Mouse (Mus musculus) gastrocnemius, postnatal 36 days (tissue): ENCODE results near the gene Slc12a5. TPM values are rescaled to one million over a fixed set of nuclear protein-coding genes. Genes with fewer than 3 reads are reported as not detected.

Experiments used
- DNase-seq, 2 experiments: peaks; one replicate each; pipeline ENCODE4 v3.0.0; 2022
- intact Hi-C: fragments of 180-260 bp; cut with DNase I; formaldehyde crosslinking; loops from one replicate; pipeline ENCODE4 v1.15.1; 2025
- long read RNA-seq, 2 experiments: library from polyadenylated mRNA; stranded (forward); transcript quantifications; one replicate each; pipeline ENCODE4 v2.0.0; 2021
- total RNA-seq, 2 experiments: library from RNA; stranded (reverse); gene quantifications; 2 replicates each; pipeline ENCODE4 v1.2.3; 2021

Slc12a5 gene
- under 1 TPM; 0.25 to 0.36 TPM for total RNA-seq
- long read RNA-seq, experiment 1 = 0 reads
- long read RNA-seq, experiment 2 = 0 reads

- DNase-seq = no peak
- intact Hi-C loops = no loop called here
Observed at GRCm38 (mm10) chr2:164960716-164961441, at the start of gene Slc12a5. Gene Slc12a5, plus strand, starts transcription at chr2:164960802.

DNA sequence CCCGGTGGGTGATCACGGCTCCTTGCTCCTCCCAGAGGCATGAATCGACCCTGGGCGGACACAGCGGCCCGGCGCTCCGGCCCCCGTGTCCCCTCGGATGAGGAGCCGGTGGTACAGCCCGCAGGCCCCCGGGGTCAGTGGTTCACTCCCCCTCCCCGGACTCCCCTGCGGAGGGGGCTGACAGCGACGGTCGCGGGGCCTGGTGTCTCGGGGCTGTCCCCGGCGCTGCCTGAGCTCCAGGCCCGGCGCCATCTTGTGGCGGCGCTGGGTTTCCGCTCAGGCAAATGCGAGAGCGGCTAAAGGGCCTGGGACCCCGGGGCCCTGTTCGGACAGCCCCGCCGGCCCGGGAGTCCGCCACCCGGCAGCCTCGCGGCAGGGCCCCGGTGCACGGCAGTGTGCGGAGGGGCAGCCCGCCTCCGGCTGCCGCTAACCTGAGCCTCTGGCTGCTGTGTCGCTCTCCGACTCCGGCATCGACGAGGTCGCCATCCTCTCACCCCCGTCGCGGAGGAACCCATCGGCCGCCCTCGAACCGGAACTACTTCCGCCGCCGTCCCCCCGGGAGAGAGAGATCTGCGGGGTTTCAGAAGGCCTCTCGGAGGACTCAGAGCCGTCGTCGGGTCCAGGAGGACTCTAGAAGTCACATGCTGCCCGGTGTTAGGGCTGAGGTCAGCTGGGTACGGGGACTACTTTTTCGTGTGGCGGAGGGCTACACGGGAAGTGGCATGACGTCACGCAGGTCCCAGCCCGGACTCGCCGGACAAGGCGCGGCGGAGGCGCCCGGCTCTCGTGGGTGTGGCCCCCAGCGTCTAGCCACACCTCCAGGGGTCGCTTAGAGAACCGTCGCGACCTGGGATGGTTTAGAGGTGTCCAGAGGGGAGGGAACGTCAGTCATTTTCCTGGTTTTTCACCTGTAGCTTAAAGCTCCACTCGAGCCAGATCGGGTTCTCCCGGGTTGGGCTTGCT lies 49.2 kb upstream of the Slc12a5 start, which contains the start of gene Zfp335:
Zfp335 (minus strand) TSS at position 672 of the 963 bp plus-strand sequence.
- intact Hi-C loops = loop anchor here (2.0 kb wide), 1 partner anchor 31 kb away; no protein-coding TSS in a partner anchor
- DNase-seq = peak; percentile 91 to 97

DNA sequence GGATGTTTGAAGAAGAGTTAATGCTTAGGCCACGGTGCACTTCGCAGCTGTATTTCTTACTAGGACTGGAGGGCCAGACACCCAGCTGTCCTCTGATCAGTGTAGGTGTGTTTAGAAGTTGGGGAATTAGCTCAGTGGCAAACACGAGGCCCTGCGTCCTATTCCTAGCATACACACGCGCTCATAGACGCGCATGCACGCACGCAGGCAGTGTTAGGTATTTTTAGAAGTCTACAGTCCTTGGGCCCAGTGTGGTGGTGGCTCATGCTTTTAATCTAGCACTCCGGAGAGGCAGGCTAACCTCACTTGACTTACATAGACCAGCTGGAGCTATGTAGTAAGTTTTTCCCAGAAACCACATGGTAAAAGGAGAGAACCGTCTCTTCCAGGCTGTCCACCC lies 48.5 kb upstream of the Slc12a5 start:
- no peak for DNase-seq
- intact Hi-C loops = no loop called here

- no peak for DNase-seq
- intact Hi-C loops = no loop called here
Observed at GRCm38 (mm10) chr2:164912749-164913427, 47.7 kb upstream of the Slc12a5 start.

DNA sequence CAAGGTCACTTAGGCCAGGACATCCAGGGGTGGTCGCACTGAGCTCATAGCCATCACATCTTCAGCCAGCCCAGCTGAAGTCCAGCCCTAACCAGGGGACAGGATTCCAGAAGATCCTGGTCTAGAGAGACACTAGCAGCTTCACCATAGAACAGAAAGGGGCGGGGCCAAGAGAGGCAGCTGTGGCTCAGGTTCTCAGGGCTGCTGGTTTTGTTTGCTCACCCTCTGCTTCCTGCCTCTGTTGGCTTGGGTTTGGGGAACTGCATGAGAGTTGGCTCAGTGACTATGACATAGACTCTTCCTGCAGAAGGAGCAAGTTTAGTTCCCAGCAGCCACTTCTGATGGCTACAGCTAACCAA lies 47.2 kb upstream of the Slc12a5 start:
- DNase-seq = no peak
- intact Hi-C loops = no loop called here

DNA sequence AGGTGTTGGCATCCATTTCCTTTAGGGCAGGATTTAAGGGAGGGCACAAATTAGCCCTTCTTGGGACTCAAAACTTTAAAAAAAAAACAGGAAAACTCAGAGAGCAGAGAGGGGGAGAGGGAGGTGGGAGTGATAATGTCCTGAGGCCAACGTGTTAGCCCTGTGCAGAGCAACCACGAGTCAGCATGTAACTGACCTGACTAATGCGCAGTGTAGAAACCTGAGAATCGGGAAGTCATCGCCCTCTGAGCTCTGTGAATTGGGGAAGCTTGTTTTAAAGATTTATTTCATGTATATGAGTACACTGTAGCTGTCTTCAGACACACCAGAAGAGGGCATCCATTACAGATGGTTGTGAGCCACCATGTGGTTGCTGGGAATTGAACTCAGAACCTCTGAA lies 43.8 kb upstream of the Slc12a5 start:
- no peak for DNase-seq
- intact Hi-C loops = no loop called here

- no peak for DNase-seq
- intact Hi-C loops = no loop called here
Observed at GRCm38 (mm10) chr2:164917371-164917770, 43.2 kb upstream of the Slc12a5 start.

- intact Hi-C loops = no loop called here
Observed at GRCm38 (mm10) chr2:164918325-164918724, 42.3 kb upstream of the Slc12a5 start.

GRCm38 (mm10) chr2:164921984-164922383 lies 38.6 kb upstream of the Slc12a5 start:
- intact Hi-C loops = no loop called here

More at GRCm38 (mm10) chr2:164918325-164918724, 42.3 kb upstream of the Slc12a5 start:
- DNase-seq = no peak

GRCm38 (mm10) chr2:164923291-164923690 lies 37.3 kb upstream of the Slc12a5 start:
- DNase-seq = no peak
- intact Hi-C loops = no loop called here

More at GRCm38 (mm10) chr2:164921984-164922383, 38.6 kb upstream of the Slc12a5 start:
- DNase-seq = no peak

- intact Hi-C loops = no loop called here
Observed at GRCm38 (mm10) chr2:164924100-164924857, 36.3 kb upstream of the Slc12a5 start.

DNA sequence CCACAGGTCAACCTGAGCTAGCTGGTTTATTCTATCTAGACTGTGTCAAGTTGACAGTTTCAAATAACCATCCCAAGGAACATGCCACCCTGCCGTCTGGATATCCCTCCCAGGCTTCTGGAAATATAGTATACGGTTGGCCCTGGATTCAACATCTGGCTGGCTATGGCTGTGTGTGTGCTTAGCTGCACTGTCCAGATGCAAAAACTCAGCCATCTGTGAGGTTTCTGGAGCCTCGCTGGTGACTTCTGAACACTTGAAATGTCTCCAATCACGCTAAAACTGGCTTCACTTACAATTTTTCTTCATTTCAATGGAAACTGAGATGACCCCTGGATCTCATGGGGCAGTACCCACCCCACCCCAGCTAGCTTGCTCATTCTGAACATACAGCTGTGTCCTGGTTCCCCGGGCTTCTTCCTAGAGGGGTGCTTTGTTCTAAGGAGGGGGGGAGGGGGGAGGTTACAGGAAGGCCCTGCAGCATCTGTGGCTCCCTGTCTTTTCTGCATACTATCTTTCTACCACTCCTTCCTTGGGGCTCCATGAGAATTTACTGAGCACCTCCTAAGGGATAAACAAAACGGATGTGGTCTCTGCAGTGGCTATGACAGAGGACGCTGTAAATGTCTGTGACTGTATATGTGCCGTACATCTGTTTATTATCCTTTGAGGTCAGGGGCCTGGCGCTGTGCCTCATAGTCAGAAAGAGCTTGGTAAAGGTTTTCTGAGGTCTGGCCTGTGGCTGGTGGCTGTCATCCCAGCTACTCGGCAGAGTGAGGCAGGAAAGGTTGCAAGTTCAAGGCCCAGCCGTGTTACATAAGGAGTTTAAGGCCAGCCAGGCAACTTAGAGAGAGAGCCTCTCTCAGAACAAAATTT lies 29.7 kb upstream of the Slc12a5 start:
- intact Hi-C loops = no loop called here
- DNase-seq = no peak

More at GRCm38 (mm10) chr2:164924100-164924857, 36.3 kb upstream of the Slc12a5 start:
- peak; percentile 79 to 87 for DNase-seq

DNA sequence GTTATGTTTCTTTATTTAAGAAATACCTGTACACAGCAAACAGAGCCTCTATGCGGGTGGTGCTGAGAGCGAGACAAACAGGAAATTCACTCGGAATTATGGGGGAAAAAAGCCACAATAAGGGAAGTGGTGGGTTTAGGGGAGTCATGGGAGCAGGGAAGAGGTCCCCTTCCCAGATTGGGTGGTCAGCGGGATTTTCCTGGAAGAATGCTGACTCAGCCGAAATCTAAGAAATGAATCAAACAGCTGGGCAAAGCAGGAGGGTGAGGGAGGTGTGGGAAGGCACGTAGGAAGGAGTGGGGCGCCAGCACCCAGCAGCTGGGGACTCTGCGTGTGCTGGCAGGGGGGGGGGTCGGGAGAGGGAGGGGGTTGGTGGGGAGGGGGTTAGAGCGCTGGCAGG lies 27.1 kb upstream of the Slc12a5 start:
- intact Hi-C loops = no loop called here

DNA sequence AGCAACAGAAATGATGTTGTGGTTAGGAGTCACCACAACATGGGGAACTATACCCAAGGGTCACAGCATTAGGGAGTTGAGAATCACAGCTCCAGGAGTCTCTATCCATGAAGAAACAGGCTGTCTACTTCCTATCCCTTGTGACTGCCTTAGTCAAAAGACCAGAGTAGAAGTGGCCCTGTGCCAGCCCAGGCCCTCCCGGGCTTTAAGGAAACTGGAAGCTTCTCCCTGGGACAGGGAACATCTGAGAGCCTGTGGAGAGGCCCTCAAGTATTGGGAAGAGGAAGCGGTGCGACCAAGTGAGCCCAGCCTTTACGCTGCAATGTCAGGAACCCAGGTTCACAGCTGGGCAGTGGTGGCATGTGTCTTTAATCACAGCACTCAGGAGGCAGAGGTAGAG lies 24.6 kb upstream of the Slc12a5 start:
- intact Hi-C loops = no loop called here
- no peak for DNase-seq

More for the DNA sequence above, 27.1 kb upstream of the Slc12a5 start:
- no peak for DNase-seq

- no peak for DNase-seq
- intact Hi-C loops = no loop called here
Observed at GRCm38 (mm10) chr2:164938146-164939091, 22.2 kb upstream of the Slc12a5 start.

DNA sequence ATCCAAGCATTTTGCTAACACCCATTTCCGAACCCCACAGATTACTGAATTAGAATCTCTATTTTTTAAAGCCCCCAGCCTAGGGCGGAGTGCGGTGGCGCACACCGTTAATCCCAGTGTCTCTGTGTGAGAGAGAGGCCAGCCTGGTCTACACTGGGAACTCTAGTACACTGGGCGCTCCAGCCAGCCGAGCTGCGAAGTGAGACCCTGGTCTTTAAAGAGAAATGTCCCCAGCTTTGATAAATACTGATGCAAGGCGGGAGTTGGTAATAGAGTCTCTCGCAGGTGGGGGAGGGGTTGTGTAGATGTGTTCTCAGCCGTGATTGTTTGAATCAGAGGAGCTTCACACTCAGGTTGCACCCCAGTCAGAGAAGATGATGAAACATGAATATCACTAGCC lies 21.5 kb upstream of the Slc12a5 start:
- intact Hi-C loops = no loop called here
- DNase-seq = no peak

- no peak for DNase-seq
- intact Hi-C loops = no loop called here
Observed at GRCm38 (mm10) chr2:164940140-164940830, 20.3 kb upstream of the Slc12a5 start, which contains the start of gene Mmp9. Gene Mmp9, plus strand, starts transcription at chr2:164940780.
